18 mouse cellular contexts compared by ENCODE assay signal in genomic region chr2:28470591-28470990, GRCm38 (mm10). TPM values are rescaled to one million over a fixed set of nuclear protein-coding genes. Genes with fewer than 3 reads are reported as not detected.
"Had no signal": no experiment of that assay in that cellular context is flagged by ENCODE, and none has a peak within 500 bp of the region (broad histone marks: within the 10 kb centered on the region; RNA-seq: fewer than 3 reads in every experiment).

No protein-coding gene starts in this region.

- DNase-seq: liver, postnatal 0 days; lung, adult 2 months; lung, postnatal 14 days; lung, postnatal 36 days; right cerebral cortex, postnatal 14 days; thymus, postnatal 14 days; thymus, postnatal 4 days had no signal

- H3K4me3 ChIP-seq: liver, embryonic 15.5 days; lung, embryonic 15.5 days; megakaryocyte, embryonic 14.5 days; midbrain, embryonic 13.5 days; midbrain, embryonic 15.5 days; neural tube, embryonic 12.5 days; stomach, embryonic 15.5 days had no signal

- H3K27me3 ChIP-seq: midbrain, embryonic 15.5 days; neural tube, embryonic 12.5 days; stomach, embryonic 15.5 days had no signal

- H3K9me3 ChIP-seq: liver, embryonic 15.5 days; midbrain, embryonic 15.5 days; neural tube, embryonic 12.5 days; stomach, embryonic 15.5 days had no signal

RNA-seq across cellular contexts. Expression of gene 1700007K13Rik, which starts 4.5 kb away (rescaled TPM):
- total RNA-seq: megakaryocyte progenitor cell, adult 5-6 weeks; monocyte, adult 5-6 weeks; neutrophil, adult 5-6 weeks had no signal

RNA-seq across cellular contexts. Expression of gene Ppp1r26, which starts 24.0 kb away (rescaled TPM):
- total RNA-seq: monocyte, adult 5-6 weeks; neutrophil, adult 5-6 weeks had no signal

RNA-seq across cellular contexts. Expression of gene Gbgt1, which starts 26.1 kb away (rescaled TPM):
- total RNA-seq: megakaryocyte progenitor cell, adult 5-6 weeks; neutrophil, adult 5-6 weeks had no signal

RNA-seq across cellular contexts. Expression of gene Gm10134, which starts 35.3 kb away (rescaled TPM):
- total RNA-seq: megakaryocyte progenitor cell, adult 5-6 weeks; midbrain, postnatal 0 days; monocyte, adult 5-6 weeks; neutrophil, adult 5-6 weeks had no signal
